ENCODE assay signal across 20 mouse cellular contexts in genomic region chr3:103211101-103211500, GRCm38 (mm10). TPM values are rescaled to one million over a fixed set of nuclear protein-coding genes. Genes with fewer than 3 reads are reported as not detected.
DNase-seq lines count a peak whose midpoint lies in the region; ATAC-seq and TF ChIP-seq lines count a peak whose summit lies in the region.
"Had no signal": no experiment of that assay in that cellular context is flagged by ENCODE, and none has a peak within 500 bp of the region (broad histone marks: within the 10 kb centered on the region; RNA-seq: fewer than 3 reads in every experiment).

No protein-coding gene starts in this region.

- H3K9me3 ChIP-seq in ES-Bruce4 (replicated peaks; ENCODE audit: control insufficient read depth, insufficient read depth, low read length, poor library complexity, severe bottlenecking), result peaks cover 14% of the 10 kb centered on the region
- no peaks in the 10 kb centered on the region for H3K9me3 ChIP-seq in ES-E14 (ENCODE audit: control insufficient read depth, insufficient read depth, low read depth, low read length)
- H3K9me3 ChIP-seq: embryonic facial prominence, embryonic 10.5 days; embryonic facial prominence, embryonic 12.5 days; forebrain, embryonic 13.5 days; forebrain, embryonic 15.5 days had no signal

- 0 out of 2 replicates have a peak, but pooled peaks have one; percentile 21 for TF ChIP-seq EP300 in ES-Bruce4 (IDR thresholded peaks at IDR 0.05; ENCODE audit: insufficient read depth, low read depth, low read length)

- H3K4me1 ChIP-seq in ES-Bruce4 (ENCODE audit: control insufficient read depth, insufficient read depth, low read length), result peaks cover 13% of the 10 kb centered on the region
- H3K4me1 ChIP-seq in ES-E14 (ENCODE audit: control insufficient read depth in 2 of 2, insufficient read depth in 2 of 2, low read length in 2 of 2, poor library complexity in 1 of 2), result peaks cover 18 to 22% of the 10 kb centered on the region in 2 experiments
- H3K4me1 ChIP-seq: embryonic facial prominence, embryonic 10.5 days; embryonic facial prominence, embryonic 12.5 days; forebrain, embryonic 13.5 days; forebrain, embryonic 15.5 days had no signal

- DNase-seq in ES-E14 (ENCODE audit: low read depth, low spot score) (no peak), R1 (ENCODE audit: low read depth, low spot score) (peak; percentile 94)
- no peak for DNase-seq in urinary bladder, postnatal 25 days (ENCODE audit: low spot score)
- no peak for DNase-seq in spleen, postnatal 14 days (ENCODE audit: low spot score in 2 of 2)
- DNase-seq: adrenal gland, adult 2 months; adrenal gland, postnatal 10 days; adrenal gland, postnatal 25 days; cerebellum, adult 11 months; cerebellum, adult 2 months; cerebellum, adult 9-10 months; cerebellum, postnatal 10 days; cerebellum, postnatal 25 days; forebrain, postnatal 0 days had no signal

- no peak overlapping the region for H3K9ac ChIP-seq in ES-Bruce4 (ENCODE audit: low read depth, poor library complexity, severe bottlenecking)
- H3K9ac ChIP-seq in ES-E14 (ENCODE audit: insufficient read depth, low read depth, low read length, poor library complexity, severe bottlenecking), result no peak overlapping the region
- H3K9ac ChIP-seq: embryonic facial prominence, embryonic 12.5 days; forebrain, embryonic 13.5 days; forebrain, embryonic 15.5 days; forebrain, postnatal 0 days had no signal

- in situ Hi-C loops in ES-E14 (cut with MboI; ENCODE audit: low sequenced_read_pairs in 2 of 2, unreplicated experiment in 2 of 2), result no loop called here

- H3K27me3 ChIP-seq in ES-Bruce4 (ENCODE audit: control insufficient read depth, insufficient read depth, low read length, poor library complexity, severe bottlenecking), result no peaks in the 10 kb centered on the region
- H3K27me3 ChIP-seq: embryonic facial prominence, embryonic 12.5 days; forebrain, embryonic 13.5 days; forebrain, embryonic 15.5 days; Patski had no signal

- TF ChIP-seq POLR2A in ES-Bruce4 (IDR thresholded peaks at IDR 0.05; ENCODE audit: insufficient read depth, low read length), result no peak

- no peak for TF ChIP-seq CTCF in ES-Bruce4 (IDR thresholded peaks at IDR 0.05; ENCODE audit: low read depth, low read length)

- H3K27ac ChIP-seq in ES-Bruce4 (ENCODE audit: insufficient read depth, low read length) (peak overlapping the region; percentile 46), ES-E14 (ENCODE audit: insufficient read depth, low read depth, low read length, poor library complexity, severe bottlenecking) (peak overlapping the region; percentile 54)
- H3K27ac ChIP-seq: embryonic facial prominence, embryonic 10.5 days; embryonic facial prominence, embryonic 12.5 days; forebrain, embryonic 13.5 days; forebrain, embryonic 15.5 days had no signal

- no peak for ATAC-seq in activated CD4-positive, CD25-positive, alpha-beta regulatory T cell, adult 4 months
- ATAC-seq: forebrain, embryonic 13.5 days; forebrain, embryonic 15.5 days; forebrain, postnatal 0 days; Patski had no signal

- H3K36me3 ChIP-seq in ES-Bruce4 (ENCODE audit: control insufficient read depth, insufficient read depth, low read length, poor library complexity, severe bottlenecking) (0 out of 2 replicates have a peak, but pooled peaks cover 2% of the 10 kb centered on the region), ES-E14 (ENCODE audit: control insufficient read depth, insufficient read depth, low read length, poor library complexity, severe bottlenecking) (peaks cover 3% of the 10 kb centered on the region; the same call in 1 of the 2 replicates)
- H3K36me3 ChIP-seq: embryonic facial prominence, embryonic 10.5 days; embryonic facial prominence, embryonic 12.5 days; forebrain, embryonic 15.5 days had no signal

- no peak overlapping the region for H3K4me3 ChIP-seq in ES-Bruce4 (ENCODE audit: low read depth, low read length)
- no peak overlapping the region for H3K4me3 ChIP-seq in ES-E14 (ENCODE audit: insufficient read depth in 1 of 2, low read depth in 1 of 2, low read length in 2 of 2, poor library complexity in 1 of 2, severe bottlenecking in 1 of 2)
- H3K4me3 ChIP-seq: embryonic facial prominence, embryonic 10.5 days; embryonic facial prominence, embryonic 12.5 days; forebrain, embryonic 13.5 days; forebrain, embryonic 15.5 days had no signal

TF ChIP-seq in ES-E14, 5 proteins besides CTCF, POLR2A, EP300 and RAD21:
- TF ChIP-seq HCFC1 (IDR thresholded peaks at IDR 0.05; ENCODE audit: borderline replicate concordance, insufficient read depth, low read length), result no peak
- TF ChIP-seq CHD2 (IDR thresholded peaks at IDR 0.05; ENCODE audit: low read depth, low read length), result no peak
- TF ChIP-seq ZNF384 (IDR thresholded peaks at IDR 0.05; ENCODE audit: low read depth, low read length), result peak; percentile 59

RNA-seq across cellular contexts. Expression of gene Bcas2, which starts 39.6 kb away (rescaled TPM):
- 186 and 192 TPM in 2 replicates for polyA plus RNA-seq in ES-Bruce4 (2011; ENCODE audit: insufficient read depth, insufficient read length, low read depth, missing spikeins)
- 86.4 and 102 TPM in 2 replicates for total RNA-seq in ES-E14 (2012; rRNA removed)
- 100 to 1,000 TPM; 124 to 136 TPM for polyA plus RNA-seq in activated CD4-positive, CD25-positive, alpha-beta regulatory T cell, adult 4 months (2017; shearing (Covaris generic))
